Mouse (Mus musculus) bone marrow macrophage, adult 2 months (primary cell): ENCODE data around the gene Rai1.

Experiments
- CTCF ChIP-seq: IDR thresholded peaks from 2 replicates; pipeline ENCODE4 v1.5.1; 2012; ENCODE audit warnings: low read depth, mild to moderate bottlenecking, low read length, moderate library complexity
- POLR2A ChIP-seq: IDR thresholded peaks from 2 replicates; pipeline ENCODE4 v1.6.1; 2012; ENCODE audit warnings: mild to moderate bottlenecking, low read depth, low read length, borderline replicate concordance

DNA sequence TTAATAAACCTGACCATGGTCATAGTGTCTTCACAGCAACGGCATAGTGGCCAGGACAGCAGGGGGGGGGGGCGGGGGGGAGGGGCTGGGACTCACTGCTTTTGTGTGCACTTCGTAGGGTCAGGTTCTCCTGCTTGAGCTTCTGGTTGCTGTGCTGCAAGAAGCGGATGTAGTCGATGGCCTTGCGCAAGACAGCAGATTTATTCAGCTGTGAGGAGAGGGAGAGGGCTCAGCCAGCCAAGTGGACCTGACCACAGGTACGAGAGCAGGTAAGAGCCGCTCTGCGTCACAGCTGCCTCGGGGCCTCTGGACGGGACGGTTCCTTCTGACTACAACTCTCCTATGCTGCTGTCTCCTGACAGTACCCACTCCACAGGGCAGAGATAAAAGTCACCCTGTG lies 100.2 kb downstream of the Rai1 start:
- TF ChIP-seq CTCF (no peak), POLR2A (no peak)
